Mouse (Mus musculus): Measurements from ENCODE around the gene Slc26a9.

Slc26a9 gene

GRCm38 (mm10) chr1:131743868-131744464 is at the start of gene Slc26a9:
TSS of gene Slc26a9 (plus strand) at chr1:131744022.
- DNase-seq = peak; percentile 50

- no peak for DNase-seq
Measured at GRCm38 (mm10) chr1:131695308-131695707, 48.5 kb upstream of the Slc26a9 start.

DNA sequence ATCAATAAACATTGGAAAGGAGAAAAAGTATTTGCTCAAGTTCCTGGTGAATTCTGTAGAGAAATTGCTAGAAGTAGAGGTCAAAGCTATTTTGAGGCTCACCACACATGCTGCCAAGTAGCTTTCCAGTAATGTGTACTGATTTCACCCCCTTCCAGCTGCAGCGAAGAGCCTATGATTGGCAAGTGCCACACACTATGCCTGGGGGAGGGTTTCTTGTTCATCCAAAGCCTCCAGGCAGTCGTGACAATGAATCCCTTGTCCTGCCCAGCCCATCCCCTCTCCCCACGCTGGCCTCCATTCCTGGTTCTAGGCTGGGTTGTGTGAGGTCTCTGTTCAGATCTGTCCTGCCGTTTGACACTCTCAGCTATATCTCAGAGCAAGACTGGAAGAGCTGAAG is 47.5 kb upstream of the Slc26a9 start:
- DNase-seq = no peak

- no peak for DNase-seq
Measured at GRCm38 (mm10) chr1:131698770-131699169, 45.1 kb upstream of the Slc26a9 start.

DNA sequence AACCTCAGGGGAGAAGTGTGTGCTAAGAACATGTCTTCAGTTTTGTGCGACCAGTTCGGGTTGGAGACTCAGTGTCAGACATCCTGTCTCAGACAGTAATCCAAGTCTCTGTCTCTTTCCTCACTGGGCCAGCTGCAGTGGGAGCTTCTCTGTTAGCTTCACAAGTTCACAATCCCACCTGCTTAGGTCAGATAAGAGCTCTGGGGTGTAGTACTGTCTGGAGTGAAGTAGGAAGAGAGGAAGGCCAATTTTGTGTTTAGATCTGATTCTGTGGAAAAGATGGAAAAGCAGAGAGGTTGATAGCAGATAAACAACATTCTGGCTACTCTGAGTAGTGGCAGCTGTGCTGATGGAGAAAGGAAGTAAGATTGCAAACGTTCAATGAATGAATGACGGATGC is 44.2 kb upstream of the Slc26a9 start:
- DNase-seq = no peak

- no peak for DNase-seq
Measured at GRCm38 (mm10) chr1:131700447-131700846, 43.4 kb upstream of the Slc26a9 start.

GRCm38 (mm10) chr1:131701391-131701790 is 42.4 kb upstream of the Slc26a9 start:
- DNase-seq = no peak

- no peak for DNase-seq
Measured at GRCm38 (mm10) chr1:131702094-131702766, 41.6 kb upstream of the Slc26a9 start.

DNA sequence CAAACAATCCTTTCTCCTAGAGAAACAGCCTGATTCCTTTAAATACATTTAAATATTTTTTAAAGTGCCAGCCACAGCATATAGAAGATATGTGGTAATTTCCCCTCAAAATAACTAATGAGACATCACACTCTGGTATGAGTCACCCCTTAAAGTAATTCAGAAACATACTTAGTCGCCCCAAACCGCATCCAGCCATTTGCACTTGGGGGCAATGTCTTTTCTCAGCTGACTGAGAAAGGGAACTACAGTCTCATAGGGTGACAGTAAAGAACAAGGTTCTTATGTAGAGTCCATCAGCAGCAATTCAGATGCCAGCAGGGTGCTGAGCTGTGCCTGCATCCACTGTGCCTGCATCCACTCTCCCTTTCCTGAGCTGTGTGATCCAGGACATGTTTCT is 40.3 kb upstream of the Slc26a9 start:
- DNase-seq = no peak

- peak; percentile 78 for DNase-seq
Measured at GRCm38 (mm10) chr1:131708338-131708737, 35.5 kb upstream of the Slc26a9 start.

DNA sequence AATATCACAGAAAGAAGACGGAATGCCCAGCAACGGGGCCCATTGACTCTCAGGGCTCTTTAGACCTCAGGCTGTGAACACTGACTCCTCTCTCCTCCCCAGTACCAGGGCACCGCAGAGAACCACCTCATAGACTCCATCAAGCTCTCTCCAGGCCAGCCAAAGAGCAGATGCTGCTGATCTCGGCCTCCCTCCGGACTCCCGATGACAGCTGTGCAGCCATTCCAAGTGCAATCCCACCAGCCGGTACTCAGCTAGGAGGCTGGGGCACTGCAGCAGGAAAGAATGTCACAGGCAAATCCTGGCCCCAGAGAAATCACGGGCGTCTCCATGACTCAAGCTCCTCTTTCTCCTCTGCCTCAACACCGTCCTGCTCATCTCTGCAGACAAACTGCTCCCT is 32.3 kb upstream of the Slc26a9 start:
- DNase-seq = no peak

DNA sequence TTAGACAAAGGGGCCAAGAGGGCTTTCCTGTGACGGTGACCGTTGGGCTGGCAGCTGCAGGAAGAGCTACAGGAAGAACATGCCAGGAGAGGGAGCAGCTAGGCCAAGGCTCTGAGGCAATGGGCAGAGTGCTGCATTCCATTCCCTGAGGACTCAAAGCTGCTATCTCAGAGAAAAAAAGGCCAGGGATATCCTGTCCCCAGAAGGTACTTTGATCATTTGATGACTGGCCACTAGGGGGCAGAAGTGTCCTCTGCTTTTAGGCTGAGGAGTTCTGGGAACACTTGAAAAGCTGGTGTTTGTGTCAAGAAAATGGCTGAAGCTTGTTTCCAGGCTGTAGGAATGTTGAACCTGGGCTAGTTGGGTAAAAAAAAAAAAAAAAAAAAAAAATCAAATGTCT is 31.4 kb upstream of the Slc26a9 start:
- DNase-seq = peak; percentile 95

DNA sequence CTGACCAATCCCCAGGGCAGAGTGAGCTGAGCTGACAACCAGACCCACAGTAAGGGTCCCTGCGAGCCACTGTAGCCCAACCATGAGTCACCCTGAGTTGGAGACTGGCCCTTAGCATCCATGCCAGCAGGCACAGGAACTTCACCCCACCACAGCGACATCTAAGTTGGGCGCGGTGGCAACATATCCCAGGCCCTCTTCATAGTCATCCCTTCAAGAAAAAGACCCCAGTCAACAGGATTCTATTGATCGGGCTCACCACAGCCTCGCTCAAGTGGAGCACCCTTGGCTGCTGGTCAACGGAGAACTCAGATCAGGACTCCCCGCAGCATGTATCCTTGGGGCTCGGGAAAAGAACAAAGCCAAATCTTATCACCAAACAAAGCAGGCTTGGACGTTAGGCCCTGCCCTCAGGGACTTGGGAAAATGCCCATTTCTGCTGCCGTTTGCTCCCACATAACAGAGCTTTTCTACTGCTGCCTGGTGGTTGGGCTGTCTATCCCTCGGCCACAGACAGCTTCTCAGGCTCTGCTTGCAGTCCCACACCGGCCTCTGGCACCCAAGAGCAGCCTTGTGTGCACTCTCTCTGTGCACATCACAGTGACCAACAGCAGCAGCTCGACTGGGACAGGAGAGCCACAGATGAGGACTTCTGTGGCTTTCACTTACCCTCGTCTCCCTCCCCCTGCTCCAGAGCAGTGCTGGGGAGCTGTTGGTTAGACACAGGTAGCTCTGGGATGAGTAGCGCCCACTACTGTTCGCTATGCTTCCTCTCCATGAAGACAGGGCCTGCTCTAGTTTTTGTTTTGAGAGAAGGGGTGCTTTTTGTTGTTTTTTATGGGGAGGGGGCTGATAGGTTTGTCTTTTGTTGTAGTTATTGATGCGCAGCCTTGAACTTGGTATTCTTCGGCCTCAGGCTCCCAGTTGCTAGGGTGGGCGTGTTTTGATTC is 29.2 kb upstream of the Slc26a9 start:
- DNase-seq = no peak

GRCm38 (mm10) chr1:131718952-131719694 is 24.7 kb upstream of the Slc26a9 start:
- no peak for DNase-seq

DNA sequence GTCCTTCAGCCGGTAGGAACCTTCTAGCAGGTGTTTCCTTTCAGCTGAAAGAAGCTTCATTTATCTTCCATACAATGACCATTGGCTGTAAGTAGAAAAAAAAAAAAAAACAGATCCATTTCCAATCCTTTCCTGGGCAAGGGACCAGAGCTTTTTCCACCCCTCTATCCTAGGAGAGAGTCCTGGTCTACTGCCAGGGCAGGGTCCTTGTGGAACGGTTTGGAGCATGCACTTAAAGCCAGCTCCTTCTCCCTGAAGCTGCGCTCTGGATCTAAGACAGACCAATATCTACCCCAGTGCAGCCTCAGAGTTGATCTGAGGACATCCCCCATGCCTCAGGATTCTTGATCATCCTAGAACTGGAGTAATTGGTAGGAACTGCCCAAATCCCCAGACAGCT is 21.8 kb upstream of the Slc26a9 start:
- no peak for DNase-seq

DNA sequence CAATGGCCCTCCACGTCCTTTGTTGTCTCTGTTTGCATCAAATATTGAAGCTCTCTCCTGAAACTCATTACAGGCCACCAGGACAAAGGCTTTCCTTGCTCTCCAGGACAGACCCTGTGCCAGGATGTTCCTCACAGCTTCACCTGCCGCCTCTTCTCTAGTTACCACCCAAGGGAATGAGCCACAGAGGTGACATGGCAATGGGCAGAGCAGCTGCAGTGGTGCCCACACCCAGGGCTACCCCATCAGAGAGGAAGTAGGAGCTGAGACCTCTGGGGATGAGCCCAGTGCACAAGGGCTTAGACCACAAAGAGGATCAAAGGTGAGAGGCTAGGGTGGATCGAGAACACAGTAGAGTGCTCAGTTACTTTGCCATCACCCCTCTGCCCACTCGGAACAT is 20.3 kb upstream of the Slc26a9 start:
- no peak for DNase-seq

- DNase-seq = peak; percentile 24
Measured at GRCm38 (mm10) chr1:131726586-131726985, 17.2 kb upstream of the Slc26a9 start.

DNA sequence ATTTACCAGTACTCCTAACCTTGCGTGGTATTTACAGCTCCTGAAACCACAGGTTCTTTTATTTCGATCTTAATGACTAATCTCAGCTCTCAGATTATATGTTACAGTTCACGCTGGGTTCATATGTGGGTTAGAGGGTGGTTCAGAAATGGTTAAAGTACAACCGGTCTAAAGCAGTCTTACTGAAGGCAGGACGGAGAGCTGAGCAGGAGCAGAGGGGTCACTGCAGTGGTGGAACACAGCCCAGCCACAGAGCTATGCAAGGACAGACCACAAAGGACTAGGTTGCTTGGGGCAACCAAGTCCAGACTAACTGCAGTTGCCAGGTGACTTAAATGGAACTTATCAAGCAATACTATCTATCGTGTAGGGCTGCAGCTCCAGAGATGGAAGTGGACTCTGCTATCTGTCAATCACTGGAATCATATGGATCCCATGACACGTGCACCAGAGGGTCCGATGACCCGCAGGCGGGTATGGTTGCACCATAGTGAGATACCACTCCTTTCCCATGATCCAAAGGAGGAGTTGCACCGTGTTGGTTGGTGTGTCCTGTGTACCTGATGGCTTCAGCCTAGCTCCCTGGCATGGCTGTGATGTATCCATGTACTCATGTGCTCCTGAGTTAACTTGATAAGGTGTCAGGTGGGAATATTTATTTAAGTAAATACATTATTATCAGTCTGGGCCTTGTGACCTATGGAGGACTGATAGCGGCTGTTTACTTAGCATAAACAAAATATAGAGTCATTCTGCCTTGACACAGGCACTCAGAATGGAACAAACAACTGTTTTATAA is 13.0 kb upstream of the Slc26a9 start:
- DNase-seq = no peak

DNA sequence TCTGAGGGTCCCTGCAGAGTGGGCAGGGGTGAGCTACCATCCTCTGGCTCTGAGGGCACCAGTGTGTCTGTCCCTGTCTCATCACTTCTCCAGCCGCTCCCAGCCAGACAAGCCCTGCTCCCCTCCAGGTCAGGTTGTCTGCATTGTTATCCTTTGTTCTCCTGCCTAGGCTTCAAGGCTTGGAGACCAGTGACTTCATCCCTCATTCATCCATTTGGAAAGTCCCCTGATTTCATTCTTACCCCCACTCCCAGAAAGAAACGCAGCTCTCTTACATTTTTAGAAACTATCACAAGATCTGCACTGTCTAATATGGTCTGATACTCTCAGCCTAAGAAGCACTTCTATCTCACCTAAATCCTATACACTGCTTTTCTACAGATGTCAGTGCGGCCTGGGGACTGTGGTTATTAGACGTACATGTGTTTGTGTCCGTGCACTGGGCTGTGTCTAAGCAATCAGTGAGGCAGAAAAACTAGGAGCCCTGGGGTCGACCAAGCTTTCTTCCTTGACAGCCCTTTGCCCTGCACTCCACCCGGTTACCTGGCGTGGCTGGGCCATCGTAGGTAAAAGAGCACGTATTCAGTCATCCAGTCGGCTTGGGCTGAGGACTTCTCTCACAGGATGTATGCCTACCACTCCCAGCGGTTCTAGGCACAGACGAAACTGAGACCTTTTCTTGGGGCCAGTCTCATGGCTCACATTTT is 10.2 kb upstream of the Slc26a9 start:
- DNase-seq = no peak

GRCm38 (mm10) chr1:131734657-131735273 is 9.1 kb upstream of the Slc26a9 start:
- no peak for DNase-seq

DNA sequence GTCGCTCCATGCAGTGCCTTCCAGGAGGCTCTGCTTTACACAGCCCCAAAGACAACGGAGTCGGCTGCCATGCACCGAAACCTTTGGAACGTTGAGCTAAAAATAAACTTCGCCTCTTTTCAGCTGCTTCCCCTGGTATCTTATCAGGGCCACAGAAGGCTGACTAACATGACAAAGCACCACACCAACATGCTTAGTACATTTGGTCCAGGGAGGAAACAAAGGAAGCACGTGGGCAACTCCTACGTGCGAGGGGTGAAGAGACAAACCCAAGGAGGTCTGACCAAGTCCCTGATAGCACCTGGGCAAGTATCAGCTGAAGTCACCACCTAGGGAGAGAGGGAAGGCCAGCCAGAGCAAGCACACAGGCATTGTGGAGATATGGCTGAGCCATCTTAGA is 7.3 kb upstream of the Slc26a9 start:
- DNase-seq = no peak
